Mouse (Mus musculus) layer of hippocampus, adult 8-10 months (tissue): ENCODE data around the gene Chpf2. TPM values are rescaled to one million over a fixed set of nuclear protein-coding genes. Genes with fewer than 3 reads are reported as not detected.
"Not testable (repeated sequence)": the region's sequence is repeated elsewhere in the genome, so short reads cannot be mapped to it uniquely, and the experiment has no call there.

Source experiments
- DNase-seq, 2 experiments: peaks; one replicate each; pipeline ENCODE4 v3.0.0; 2022; ENCODE audit warnings: low spot score in 2 of 2
- total RNA-seq, 4 experiments: library from RNA; stranded (reverse); gene quantifications; 2 replicates each; pipeline ENCODE4 v1.2.4; 2022

The Chpf2 gene
- total RNA-seq, result 10 to 100 TPM; 68.4 to 78.7 (median 75.5) TPM

DNA sequence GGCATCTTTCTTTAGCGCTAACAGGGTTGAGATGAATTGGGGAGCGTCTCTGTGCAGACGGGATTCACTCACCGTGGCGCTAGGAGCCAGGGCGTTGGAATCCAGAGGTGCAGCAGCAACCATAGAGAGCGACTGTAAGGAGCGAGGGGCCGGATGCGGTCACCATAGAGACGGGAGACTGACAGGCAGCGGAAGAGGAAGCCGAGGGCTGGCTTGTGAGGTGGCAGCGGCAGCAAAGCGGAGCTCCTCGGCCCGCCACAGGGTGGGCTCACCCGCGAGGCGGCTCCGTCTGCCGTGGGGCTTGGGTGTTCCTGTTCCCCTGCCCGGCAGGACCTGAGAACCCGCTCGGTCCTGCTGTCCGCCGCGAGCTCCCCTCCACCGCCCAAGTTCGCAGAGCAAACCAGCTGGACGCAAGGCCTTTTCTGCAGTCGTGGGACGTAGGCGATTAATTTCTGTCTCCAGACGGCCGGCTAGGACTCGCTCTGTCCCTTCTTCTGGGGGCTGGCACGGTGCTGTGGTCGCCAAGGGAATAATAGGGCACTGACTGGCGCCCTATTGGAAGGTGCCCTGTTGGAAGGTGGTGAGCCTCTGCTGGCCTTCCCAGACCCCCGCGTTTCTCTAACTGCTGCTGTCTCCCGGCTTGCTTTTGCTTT, at the start of gene Chpf2:
Gene Chpf2 (plus strand): TSS at position 195 of the 653 bp plus-strand sequence.
- peak; percentile 73 to 75 for DNase-seq

DNA sequence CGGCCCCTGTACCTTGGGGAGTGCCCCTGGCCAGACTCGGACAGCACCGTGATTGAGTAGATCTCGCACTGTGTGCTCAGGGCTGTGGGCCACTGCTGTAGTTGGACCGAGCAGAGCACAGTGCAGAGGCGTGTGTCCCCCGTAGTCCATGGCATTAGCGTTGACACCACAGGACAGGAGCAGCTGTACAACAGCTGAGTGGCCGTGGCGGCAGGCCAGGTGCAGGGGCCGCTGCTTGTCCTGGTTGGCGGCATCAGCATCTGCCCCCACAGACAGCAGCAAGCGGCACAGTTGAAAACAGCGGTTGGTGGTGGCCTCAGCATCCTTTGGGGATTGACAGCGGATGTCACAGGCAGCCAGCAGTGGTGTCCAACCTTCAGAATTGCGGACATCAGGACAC, 48.9 kb upstream of the Chpf2 start:
- DNase-seq, result no peak

DNA sequence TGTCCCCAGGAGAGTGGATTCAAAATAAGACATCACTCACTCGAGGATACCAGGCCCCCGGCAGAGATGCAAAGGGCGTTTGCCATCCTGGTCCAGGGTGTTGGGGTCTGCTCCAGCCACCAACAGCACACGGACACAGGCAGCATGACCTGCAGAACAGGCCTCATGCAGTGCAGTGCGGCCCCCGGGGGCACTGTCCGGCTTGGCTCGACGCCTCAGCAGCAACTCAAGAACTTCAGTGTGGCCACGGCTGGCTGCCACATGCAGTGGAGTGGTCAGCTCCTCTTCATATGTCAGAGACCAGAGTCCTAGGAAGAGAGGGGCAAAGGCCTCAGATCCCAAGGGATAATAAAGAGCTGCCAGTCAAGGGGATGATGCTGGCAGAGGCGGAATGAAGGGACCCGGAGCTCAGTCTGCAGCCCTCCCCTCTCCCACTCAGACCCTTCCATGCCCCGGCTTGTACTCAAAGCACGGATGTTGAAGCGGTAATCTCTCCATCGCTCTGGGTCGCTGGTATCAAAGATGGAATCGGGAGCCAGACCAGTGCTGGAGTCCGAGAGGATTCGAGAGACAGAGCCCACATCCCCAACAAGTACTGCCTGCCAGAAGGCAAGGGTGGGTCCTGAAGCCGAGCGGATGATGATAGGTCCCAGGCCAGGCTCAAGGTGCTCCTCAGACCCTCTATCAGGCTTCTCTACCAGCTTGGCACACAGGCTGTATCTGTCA, 46.8 kb upstream of the Chpf2 start:
- no peak for DNase-seq

DNA sequence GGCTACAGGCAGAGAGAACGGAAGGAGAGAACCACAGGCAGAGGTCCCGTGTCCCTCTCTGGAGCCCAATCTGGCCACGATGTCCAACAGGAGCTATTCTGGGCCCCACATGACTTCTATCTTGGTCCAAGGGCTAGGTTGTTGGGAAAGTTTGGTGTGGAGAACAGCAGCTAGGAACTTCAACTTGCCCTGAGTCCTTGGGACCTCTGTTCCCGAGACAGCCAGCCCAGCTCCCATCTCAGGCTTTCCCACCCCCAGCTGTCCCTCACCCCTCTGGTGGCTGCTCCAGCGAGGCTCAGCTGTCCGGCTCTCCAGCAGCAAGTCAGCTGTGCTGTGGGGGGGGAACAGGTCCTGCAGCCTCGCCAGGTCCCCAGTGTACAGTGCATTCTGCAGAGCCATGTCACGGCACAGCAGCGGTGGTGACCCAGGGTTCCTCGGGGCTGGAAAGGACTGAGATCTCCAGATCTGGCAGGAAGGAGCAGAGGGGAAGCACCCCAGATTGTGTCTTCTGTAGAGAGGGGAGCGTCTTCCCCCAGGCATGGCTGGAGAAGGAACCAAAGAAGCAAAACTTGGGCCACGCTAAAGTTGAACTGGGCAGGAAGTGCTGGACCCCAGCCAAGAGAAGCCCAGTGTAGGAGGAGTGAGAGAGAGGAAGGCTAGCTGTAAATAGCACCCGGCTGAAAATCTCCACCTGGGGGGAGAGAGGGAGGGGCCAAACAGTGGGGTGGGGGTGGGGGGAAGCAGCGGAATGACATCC, 46.0 kb upstream of the Chpf2 start, which contains the start of gene Asb10:
Gene Asb10 (minus strand): TSS at position 592 of the 757 bp plus-strand sequence.
- DNase-seq, result no peak

DNA sequence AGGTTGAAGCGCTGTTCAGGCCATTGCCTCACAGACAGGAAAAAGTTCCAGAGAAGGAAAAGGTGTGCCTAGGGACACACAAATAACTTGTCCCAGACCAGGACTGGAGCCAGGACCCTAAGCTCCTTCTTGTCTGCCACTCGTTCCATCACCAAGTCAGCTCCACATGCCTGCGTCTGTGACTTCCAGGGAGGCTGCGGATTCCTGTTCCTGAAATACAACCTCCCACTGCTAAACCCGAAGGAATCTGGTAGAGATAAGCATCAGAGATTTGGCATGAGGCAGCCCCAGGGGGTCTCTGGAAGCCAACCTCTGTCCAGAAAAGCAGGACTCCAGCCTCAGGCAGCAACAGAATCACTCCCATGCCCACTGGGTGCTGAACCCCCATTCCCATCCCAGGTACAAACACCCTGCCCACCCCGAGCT, 45.4 kb upstream of the Chpf2 start:
- DNase-seq, result no peak

DNA sequence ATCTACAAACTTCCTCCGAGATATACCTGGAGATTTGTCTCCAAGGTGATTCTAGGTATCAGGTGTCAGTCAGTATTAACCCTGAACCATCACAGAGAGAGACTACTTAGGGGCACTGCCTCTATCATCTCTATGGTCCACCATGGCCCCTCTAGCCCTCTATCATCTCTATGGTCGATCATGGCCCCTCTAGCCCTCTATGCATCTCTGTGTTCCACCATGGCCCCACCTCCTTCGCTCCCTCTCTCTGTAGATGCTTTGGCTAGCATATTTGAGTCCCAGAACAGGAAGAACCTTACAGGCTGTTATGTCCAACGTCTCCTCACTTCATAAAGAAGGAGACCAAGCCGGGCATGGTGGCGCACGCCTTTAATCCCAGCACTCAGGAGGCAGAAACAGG, 43.9 kb upstream of the Chpf2 start:
- no peak for DNase-seq

DNA sequence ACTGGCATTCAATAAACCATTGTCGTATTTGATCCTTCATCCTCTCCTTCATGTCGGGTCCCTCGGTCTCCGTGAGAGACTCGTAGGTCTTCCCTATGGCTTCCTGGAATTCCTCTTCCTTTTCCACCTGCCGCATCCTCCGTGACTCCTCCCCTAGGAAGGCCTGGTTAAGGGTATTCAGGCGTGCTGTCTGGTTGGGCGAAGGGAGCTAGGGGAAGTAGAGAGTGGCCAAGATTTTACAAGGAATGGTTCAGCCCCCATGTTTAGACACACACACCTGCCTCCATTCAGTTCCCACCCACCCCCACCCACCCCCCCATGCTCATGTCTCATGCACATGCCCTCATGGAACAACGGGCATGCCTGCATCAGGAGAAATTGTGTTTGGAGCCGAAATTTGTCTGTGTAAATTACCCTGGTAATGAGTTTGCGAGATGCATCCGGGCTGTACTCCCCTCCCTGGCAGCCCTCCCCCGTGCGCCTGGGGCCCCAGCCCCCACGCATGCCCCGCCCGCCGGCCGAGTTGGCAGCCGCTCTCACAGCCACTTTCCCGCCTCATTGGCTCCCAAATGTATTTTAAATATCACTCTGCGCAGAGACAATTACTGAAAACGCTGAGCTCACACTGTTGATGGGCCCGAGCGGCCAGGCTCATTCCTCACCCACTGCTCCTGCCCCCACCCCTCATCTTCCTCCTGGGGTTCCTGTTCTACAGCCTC, 35.8 kb upstream of the Chpf2 start:
- peak in 1 of 2 experiments; percentile 41 for DNase-seq

DNA sequence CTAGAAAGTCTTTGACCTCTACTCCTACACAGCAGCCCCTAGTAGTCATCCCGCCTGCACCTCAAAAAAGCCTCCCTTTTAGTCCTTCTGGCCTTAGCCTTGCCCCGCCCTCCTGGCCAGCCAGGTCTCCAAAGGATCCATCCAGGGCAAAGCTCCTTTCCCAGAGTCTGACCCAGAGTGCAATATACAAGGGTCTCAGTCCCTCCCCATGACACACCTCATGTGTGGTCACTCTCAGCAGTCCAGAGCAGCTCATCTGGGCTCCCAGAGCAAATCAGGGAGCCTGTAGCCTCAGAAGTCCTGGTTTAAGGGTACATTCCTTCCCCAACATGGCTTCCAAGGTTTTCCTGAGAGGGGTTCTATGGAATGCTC, 35.2 kb upstream of the Chpf2 start:
- no peak for DNase-seq

DNA sequence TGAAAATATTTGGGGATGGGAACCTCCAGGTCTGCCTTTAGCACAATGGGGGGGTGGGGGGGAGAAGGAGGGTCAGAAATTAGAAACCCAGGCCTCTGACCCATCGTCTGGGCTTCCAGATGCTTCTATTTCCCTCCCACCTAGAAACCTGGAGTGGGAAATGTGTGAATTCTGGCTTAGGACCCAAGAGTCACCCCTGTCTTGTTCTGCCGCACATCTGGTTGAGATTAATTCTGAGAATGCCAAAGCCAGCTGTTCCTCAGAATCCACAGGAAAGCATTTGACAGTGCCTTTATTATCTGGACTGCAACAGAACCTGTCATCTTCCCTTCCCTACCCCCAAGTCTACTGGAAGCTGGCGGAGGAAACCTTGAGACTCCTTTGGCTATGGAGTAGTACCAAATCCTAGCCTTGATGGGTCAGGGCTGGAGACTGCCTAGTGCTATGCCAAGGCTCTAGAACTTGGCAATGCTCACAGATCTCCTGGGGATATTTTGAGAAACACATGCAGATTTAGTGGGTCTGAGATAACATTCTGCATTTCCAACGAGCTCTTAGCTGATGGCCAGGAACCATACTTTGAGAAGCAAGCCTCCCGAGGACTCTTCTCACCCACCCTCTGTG, 32.8 kb upstream of the Chpf2 start:
- DNase-seq, result no peak

DNA sequence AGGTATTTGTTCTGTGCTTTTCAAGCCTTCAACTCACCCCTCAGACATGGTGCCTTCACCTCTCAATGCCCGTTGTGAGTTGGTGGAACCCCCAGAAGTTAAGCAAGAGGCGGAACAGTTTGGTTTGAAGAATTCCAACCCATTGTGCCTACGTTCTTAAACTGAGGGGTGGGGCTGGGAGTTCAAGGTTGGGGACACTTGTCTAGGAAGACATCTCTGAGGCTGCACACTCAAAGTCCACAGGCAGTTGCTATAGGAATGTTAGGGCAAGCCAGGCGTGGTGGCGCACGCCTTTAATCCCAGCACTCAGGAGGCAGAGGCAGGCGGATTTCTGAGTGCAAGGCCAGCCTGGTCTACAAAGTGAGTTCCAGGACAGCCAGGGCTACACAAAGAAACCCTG, 31.2 kb upstream of the Chpf2 start:
- not testable (repeated sequence) for DNase-seq

DNA sequence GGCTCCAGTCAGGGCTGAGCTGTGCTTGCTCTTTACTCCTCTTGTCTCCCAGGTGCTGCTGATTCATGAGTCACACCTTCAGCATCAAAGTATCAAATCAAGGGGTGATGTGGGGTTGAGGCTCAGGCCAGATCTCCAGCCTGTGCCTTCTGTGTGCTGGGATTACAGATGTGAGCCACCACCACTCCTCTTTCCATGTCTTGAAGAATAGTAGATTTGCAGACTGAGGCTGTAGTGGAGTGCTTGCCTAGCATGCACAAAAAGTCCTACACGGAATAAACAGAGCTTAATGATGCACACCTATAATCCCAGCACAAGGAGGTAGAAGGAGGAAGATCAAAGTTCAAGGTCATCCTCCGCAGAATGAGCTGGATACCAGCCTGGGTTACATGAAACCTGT, 29.8 kb upstream of the Chpf2 start, which contains the start of gene 4931409K22Rik:
Gene 4931409K22Rik (minus strand): TSS at position 101 of the 400 bp plus-strand sequence.
- DNase-seq, result no peak

DNA sequence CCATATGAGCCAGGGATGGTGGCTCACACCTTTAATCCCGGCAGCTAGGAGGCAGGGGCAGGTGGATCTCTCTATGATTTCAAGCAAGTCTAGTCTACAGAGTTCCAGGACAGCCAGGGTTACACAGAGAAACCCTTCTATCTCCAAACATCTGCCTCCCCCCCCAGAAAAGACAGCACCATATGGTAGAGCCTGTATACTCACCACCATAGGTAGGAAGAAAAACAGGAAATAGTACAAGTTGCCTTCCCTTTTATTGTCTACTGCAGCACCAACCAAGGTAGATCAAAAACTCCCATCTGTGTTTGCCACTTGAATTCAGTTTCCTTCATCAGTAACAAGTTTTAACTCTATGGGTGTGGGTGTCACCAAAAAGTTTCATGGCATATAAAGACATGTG, 10.6 kb upstream of the Chpf2 start:
- no peak for DNase-seq

DNA sequence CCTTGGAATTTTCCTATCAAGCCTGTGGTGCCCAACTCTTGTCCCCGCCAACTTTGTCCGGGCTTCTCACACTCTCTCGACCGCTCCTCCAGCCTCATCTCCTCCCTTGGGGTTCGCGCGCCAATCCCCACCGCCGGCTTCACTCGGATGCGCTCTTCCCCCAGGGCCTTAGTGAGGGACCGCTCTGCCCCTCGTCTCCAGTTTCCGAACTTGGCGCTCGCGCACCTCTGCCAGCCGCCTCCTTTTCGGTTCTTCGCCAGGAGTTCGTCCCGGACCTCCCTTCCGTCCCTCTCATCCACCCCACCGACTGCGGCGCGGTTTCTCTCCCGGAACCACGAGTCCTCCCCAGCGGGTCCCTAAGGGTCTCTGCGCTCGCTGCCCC, 9.7 kb upstream of the Chpf2 start:
- DNase-seq, result no peak

DNA sequence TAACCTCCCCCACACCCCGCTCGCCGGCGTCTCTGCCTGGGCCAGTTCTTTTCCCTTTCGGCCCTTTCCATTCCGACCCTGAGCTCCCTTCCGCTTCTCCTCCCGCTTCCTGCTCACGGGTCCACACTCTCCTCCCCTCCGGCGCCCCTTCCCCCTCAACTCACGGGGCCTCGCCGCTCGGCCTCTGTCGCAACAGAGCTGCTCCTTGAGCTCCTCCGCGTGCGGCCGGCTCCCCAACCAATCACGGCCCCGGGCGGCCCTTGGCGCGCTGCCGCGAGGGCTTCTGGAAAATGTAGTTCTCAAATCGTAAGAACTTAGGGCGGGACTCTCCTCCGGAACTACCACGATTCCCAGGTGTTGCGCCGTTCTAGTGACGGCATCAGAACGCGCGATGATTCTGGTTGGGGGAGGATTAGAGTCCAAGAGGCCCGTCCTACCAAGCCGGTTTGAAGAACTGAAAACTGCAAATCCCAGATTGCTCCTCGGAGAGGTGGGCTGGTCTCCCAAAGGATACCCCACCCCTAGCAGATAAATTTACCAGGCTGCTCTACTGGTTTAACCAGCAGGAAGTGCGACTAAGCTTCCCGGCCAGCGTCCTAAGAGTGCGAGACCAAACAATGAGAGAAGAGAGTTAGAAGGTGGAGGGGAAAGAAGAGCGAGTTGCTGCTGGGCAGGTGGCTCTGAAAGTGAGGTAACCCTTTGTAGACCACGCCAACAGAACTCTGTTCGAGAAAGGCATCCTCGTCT, 9.2 kb upstream of the Chpf2 start, which contains the start of gene Abcf2:
Gene Abcf2 (minus strand): TSS at position 285 of the 747 bp plus-strand sequence.
- DNase-seq, result peak; percentile 100

DNA sequence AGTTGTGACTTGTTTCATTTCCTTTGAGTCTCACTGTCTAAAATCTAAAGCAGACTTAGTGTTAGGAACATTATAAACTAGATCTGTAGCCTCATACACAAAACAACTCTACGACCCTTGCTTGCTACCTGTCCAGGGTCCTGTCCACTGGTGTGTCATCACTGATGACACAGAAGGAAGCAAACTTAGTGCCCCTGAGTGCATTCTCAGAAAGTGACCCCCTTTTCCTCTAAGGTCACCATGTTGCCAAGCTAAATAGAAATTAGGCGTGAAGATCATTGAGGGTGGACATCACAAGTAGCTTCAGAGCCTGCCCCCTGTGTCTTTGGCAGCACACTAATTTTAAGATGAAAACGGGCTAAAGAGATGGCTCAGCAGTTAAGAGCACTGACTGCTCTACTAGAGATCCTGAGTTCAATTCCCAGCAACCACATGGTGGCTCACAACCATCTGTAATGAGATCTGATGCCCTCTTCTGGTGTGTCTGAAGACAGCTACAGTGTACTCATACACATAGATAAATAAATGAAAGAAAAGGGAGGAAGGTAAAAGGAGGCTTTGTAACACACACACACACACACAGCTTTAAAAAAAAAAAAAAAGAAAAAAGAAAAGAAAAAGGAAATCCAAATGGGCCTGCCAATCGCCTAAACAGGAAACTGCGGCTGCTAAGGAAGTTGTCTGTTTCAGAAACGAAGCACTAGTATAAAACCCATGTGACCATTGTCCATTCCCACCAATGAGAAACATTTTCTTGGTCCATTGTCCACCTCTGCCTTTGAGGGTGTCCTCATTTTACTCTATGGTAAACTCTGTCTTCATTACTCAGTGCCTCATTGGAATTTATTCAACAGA, 8.2 kb upstream of the Chpf2 start:
- no peak for DNase-seq

DNA sequence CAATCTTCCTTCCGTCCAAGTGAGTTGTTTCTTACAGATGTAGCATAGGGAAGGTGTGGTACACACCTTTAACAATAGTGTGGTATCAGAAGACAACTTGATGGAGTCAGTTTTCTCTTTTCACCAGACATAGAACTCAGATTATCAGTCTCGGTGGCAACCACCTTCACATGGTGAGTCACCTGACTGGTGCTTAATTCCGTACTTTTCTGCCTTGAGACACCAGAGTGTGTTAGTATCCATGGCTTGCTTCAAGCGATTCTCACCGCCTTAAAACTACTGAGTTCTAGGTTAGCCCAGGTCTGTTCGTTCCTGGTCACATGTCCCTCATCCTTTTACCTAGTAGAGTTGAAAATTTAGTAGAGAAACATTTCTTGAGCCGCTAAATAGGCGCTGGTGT, 435 bp upstream of the Chpf2 start:
- no peak for DNase-seq

DNA sequence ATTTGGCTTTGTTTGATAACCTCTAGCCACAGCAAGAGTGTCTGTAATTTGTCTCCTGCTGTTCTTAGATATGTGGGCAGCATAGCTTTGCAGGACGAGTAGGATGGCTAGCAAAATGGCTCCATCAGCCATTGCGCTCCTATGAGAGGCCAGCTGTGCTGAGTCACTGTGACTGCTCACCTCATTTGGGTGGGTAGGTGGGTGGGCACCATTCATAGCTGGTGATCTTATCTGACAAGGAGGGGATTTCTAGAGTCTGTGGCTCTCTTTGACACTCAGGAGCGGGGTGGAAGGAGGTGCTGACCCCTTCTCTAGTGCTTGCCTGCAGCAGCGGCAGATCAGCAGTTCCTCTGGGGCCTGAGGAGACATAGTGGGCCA, 648 bp downstream of the Chpf2 start:
- DNase-seq, result peak in 1 of 2 experiments; percentile 32

DNA sequence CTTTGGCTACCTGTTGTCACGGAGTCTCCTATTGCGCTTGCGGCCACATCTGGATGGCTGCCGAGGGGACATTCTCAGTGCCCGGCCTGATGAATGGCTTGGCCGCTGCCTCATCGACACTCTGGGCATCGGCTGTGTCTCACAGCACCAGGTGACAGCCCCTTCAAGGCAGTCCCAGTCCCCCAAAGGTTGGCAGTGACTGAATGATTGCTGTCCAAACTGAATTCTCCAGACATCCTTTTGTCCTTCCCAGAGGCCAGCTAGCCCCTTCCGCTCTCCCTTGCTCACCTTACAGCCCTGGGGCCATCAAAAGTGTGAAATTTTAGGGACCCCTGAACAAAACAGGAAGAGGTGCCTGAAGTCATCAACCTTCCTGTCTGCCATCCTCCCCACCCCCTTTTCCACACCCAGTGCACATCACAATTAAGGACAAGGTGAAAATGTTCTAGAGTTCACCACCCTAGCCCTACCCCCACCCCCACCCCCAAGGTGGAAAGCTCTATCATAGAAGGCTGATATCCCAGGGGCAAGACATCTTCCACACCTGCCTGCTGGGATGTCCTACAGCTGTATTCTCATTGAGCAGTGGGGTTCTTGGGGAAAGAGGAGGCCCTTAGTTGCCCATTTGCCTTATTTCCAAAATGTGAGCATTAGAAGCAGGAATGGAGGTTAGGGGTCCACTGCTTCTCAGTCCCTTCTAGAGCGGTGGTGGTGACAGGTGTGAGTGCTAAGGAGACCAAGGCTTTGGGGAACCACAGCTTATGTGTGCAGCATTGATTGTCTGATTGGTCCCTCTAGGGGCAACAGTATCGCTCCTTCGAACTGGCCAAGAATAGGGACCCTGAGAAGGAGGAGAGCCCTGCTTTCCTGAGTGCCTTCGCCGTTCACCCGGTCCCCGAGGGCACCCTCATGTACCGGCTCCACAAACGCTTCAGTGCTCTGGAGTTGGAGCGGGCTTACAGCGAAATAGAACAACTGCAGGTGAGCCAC, 3.3 kb downstream of the Chpf2 start:
- no peak for DNase-seq
